Mouse (Mus musculus): ENCODE measurements around the gene Ltbp2. TPM values are rescaled to one million over a fixed set of nuclear protein-coding genes. Genes with fewer than 3 reads are reported as not detected.

Ltbp2 gene
- total RNA-seq (2021) = 10 to 100 TPM; 11.4 to 13.6 TPM
- long read RNA-seq, experiment 1, partial matches to known transcripts = 12 of 19 reads
- long read RNA-seq, experiment 1, other reads (novel, unspliced or antisense) = 7 of 19 reads
- long read RNA-seq, experiment 2, partial matches to known transcripts = 3 of 9 reads
- long read RNA-seq, experiment 2, other reads (novel, unspliced or antisense) = 6 of 9 reads

- DNase-seq = peak; percentile 94
These were observed at the start of gene Ltbp2 for GRCm38 (mm10) chr12:84876481-84877121. Gene Ltbp2 (minus strand): TSS chr12:84876532.

- no peak for DNase-seq
These were observed 48.0 kb upstream of the Ltbp2 start for GRCm38 (mm10) chr12:84924324-84924723.

- no peak for DNase-seq
These were observed 45.6 kb upstream of the Ltbp2 start for GRCm38 (mm10) chr12:84921881-84922419.

- DNase-seq = no peak
These were observed 42.5 kb upstream of the Ltbp2 start for GRCm38 (mm10) chr12:84918809-84919208.

GRCm38 (mm10) chr12:84917799-84918198, 41.5 kb upstream of the Ltbp2 start:
- DNase-seq = no peak

GRCm38 (mm10) chr12:84914959-84915358, 38.6 kb upstream of the Ltbp2 start:
- peak; percentile 38 for DNase-seq

GRCm38 (mm10) chr12:84912652-84913104, 36.3 kb upstream of the Ltbp2 start:
- DNase-seq = no peak

GRCm38 (mm10) chr12:84911640-84912039, 35.3 kb upstream of the Ltbp2 start:
- no peak for DNase-seq

GRCm38 (mm10) chr12:84910066-84910465, 33.7 kb upstream of the Ltbp2 start:
- no peak for DNase-seq

- peak; percentile 51 for DNase-seq
These were observed 31.5 kb upstream of the Ltbp2 start for GRCm38 (mm10) chr12:84907627-84908480.

- no peak for DNase-seq
These were observed 30.8 kb upstream of the Ltbp2 start for GRCm38 (mm10) chr12:84907024-84907626.

GRCm38 (mm10) chr12:84904399-84904798, 28.1 kb upstream of the Ltbp2 start:
- no peak for DNase-seq

GRCm38 (mm10) chr12:84900317-84900716, 24.0 kb upstream of the Ltbp2 start:
- no peak for DNase-seq

- no peak for DNase-seq
These were observed 21.0 kb upstream of the Ltbp2 start for GRCm38 (mm10) chr12:84897322-84897721.

- no peak for DNase-seq
These were observed 19.9 kb upstream of the Ltbp2 start for GRCm38 (mm10) chr12:84896235-84896634.

GRCm38 (mm10) chr12:84893648-84894628, 17.6 kb upstream of the Ltbp2 start:
- DNase-seq = no peak

- no peak for DNase-seq
These were observed 14.0 kb upstream of the Ltbp2 start for GRCm38 (mm10) chr12:84890289-84890688.

- DNase-seq = peak; percentile 72
These were observed 9.0 kb upstream of the Ltbp2 start for GRCm38 (mm10) chr12:84885107-84885876.

GRCm38 (mm10) chr12:84884423-84885076, 8.2 kb upstream of the Ltbp2 start:
- no peak for DNase-seq

GRCm38 (mm10) chr12:84882796-84883195, 6.5 kb upstream of the Ltbp2 start:
- DNase-seq = no peak

Data from adrenal gland, postnatal 10 days (tissue).